Mouse (Mus musculus): Measurements from ENCODE around the gene Mydgf.

DNA sequence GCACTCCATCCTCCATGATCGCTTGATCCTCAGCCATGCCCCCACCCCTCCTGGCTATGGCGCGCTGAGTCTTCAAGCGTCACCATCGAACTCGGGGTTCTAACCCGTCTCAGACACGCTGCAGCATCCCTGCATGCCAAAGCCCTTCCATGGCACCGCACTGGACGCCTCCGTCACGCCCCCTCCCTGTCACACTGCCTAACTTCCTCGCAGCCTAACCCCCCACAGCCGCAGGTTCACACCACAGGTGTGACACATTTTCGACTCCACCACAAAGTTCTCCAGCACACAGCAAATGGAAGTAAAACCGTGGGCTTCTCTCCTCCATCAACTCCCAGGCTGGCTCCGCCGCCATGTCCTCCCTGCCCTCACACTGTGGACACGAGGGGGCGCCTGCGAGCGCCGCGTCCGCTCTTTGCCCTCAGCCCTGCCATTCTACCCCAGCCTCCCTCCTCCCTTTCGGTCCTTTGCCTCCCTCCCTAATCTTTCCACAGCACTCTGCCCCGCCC is 49.2 kb downstream of the Mydgf start:
- TF ChIP-seq POLR2A (IDR thresholded peaks at IDR 0.05; ENCODE audit: insufficient read length, low read depth): no peak
- TF ChIP-seq MYOD1 (IDR thresholded peaks at IDR 0.05; ENCODE audit: control insufficient read depth in 1 of 3, insufficient read length in 2 of 3, low read depth in 2 of 3): no peak
- TF ChIP-seq TCF3 (IDR thresholded peaks at IDR 0.05; ENCODE audit: insufficient read length, low read depth): no peak
- TF ChIP-seq USF1 (IDR thresholded peaks at IDR 0.05; ENCODE audit: low read depth): no peak
- no peak for TF ChIP-seq POLR2AphosphoS2 (IDR thresholded peaks at IDR 0.05; ENCODE audit: insufficient read length, low read depth)
